Mouse (Mus musculus) heart, adult 18-20 months (tissue): ENCODE data around the gene Ctnnbl1. TPM values are rescaled to one million over a fixed set of nuclear protein-coding genes. Genes with fewer than 3 reads are reported as not detected.
A peak's percentile ranks its signal among the peaks of the same experiment; 100 is the strongest.

Source experiments
- DNase-seq, 2 experiments: peaks; one replicate each; pipeline ENCODE4 v3.0.0; 2021 to 2022; ENCODE audit warnings: mixed read lengths in 1 of 2
- total RNA-seq, 2 experiments: library from RNA; stranded (reverse); gene quantifications; 2 replicates each; pipeline ENCODE4 v1.2.3; 2021

The Ctnnbl1 gene
- total RNA-seq, 2 experiments from 2014 or later = 11.6 TPM

- DNase-seq = no peak
These were observed 56.7 kb downstream of the Ctnnbl1 start for GRCm38 (mm10) chr2:157793851-157794332.

- DNase-seq = no peak
These were observed 58.6 kb downstream of the Ctnnbl1 start for GRCm38 (mm10) chr2:157795627-157796423.

DNA sequence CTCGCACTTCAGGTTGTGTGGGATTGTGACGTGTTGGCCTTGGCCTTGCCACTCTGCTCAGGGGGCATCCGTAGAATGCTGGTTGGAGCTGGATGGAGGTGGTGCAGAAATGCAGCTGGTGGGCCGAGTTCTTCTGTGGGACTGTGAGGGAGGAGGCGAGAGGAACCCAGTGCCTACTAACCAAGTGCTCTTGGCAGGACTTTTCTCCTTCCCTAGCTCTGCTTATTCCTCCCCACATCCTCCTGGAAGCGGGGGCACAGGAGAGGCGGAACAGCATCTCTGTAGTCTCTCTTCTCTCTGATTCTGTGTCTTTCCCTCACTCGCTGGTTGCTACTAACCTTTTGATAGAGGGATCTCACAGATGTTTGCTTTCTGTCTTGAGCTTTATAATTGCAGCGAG, 62.3 kb downstream of the Ctnnbl1 start:
- no peak for DNase-seq

- DNase-seq = no peak
These were observed 63.1 kb downstream of the Ctnnbl1 start for GRCm38 (mm10) chr2:157800288-157800687.

GRCm38 (mm10) chr2:157800746-157801501, 63.7 kb downstream of the Ctnnbl1 start:
- DNase-seq = no peak

- no peak for DNase-seq
These were observed 64.5 kb downstream of the Ctnnbl1 start for GRCm38 (mm10) chr2:157801505-157802357.

GRCm38 (mm10) chr2:157802666-157803065, 65.5 kb downstream of the Ctnnbl1 start:
- DNase-seq = no peak

DNA sequence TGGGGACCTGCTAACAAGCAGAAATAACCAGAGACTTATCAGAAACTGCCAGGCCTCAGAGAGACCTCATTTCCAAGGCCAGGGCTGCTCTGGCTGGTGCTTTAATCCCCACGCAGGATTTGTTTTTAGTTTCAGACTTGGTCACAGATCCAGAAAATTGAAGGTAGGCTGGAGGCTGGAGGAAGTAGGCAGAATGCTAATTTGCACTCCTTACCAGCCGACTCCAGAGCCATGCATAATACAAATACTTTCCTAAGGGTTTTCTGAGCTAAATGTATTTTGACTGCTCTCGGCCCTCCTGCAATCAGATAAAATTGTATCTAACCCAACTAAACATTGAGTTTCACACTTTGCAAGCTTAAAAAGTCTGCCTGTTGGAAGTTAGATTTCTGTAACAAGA, 67.2 kb downstream of the Ctnnbl1 start:
- no peak for DNase-seq

GRCm38 (mm10) chr2:157805091-157805490, 67.9 kb downstream of the Ctnnbl1 start:
- DNase-seq = peak; percentile 20 to 25

GRCm38 (mm10) chr2:157807076-157807475, 69.9 kb downstream of the Ctnnbl1 start:
- DNase-seq = no peak

DNA sequence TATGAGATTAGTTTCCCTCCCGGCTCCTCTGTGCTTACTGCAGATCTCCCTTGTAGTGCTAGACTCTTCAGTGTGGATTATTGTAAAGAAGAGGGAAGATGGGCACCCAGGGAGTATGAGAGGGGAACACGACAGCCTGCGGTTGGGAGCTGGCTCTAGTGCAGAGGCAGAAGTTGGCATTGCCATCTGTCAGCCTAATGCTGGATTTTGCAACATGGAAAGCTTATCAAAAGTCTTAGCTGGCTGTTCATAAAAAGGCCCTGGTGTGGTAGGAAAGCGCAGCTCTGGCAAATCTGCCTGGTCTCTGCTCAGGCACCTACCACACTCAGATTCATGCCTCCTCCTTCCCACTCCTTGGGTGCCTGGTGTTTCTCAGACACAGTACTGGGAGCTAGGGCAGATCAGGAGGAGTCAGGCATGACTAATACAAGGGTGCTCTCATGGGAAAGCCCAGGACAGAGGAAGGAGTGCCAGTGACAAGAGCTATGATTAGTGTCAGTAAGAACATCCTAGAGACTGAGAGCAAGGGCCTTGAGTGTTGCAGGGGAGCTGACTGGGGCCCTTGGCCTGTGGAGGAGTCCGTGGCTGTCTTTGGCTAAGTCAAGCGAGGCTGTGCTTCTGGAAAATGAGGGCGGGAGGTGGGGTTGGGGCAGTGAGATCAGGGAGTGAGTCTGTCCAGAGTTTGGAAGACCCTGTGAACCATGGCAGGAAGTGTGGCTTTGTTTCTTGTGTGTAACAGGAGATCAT, 70.6 kb downstream of the Ctnnbl1 start:
- peak; percentile 16 for DNase-seq

GRCm38 (mm10) chr2:157808368-157808923, 71.2 kb downstream of the Ctnnbl1 start:
- DNase-seq = no peak

GRCm38 (mm10) chr2:157809341-157809740, 72.1 kb downstream of the Ctnnbl1 start:
- DNase-seq = no peak

DNA sequence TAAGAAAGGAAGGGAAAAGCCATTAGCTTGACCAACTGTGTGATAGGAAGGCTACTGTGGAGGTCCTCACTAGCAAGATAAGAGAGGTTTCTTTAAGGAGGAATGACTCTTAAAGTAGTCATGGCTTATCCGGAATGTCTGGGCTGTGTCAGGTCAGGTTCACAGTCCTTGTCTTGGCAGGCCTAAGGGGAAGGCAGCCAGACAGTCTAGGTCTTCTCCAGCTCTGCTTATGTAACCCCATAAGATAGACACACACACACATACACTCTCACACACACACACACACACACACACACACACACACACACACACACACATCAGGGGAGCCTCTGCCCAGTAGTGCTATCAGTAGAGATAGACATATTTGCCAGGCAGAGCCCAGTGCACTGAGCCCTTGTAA, 73.5 kb downstream of the Ctnnbl1 start:
- no peak for DNase-seq

- DNase-seq = no peak
These were observed 75.9 kb downstream of the Ctnnbl1 start for GRCm38 (mm10) chr2:157813121-157813520.

GRCm38 (mm10) chr2:157814116-157814964, 77.1 kb downstream of the Ctnnbl1 start:
- DNase-seq = no peak

DNA sequence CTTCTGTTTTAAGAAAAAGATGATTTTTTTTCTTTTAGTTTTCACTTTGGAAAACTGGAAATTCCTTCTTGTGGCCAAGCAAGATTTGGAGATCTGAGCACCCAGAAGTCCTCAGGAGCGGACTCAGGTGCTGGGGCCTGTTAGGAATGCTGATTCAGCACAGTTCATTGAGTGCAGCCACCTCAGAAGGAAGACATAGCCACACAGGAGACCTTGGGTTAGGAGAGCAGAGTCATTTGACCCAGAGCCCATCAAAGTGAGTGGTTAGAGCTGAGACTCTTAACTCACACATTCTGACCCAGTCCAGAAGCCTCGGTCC, 77.7 kb downstream of the Ctnnbl1 start:
- DNase-seq = no peak

DNA sequence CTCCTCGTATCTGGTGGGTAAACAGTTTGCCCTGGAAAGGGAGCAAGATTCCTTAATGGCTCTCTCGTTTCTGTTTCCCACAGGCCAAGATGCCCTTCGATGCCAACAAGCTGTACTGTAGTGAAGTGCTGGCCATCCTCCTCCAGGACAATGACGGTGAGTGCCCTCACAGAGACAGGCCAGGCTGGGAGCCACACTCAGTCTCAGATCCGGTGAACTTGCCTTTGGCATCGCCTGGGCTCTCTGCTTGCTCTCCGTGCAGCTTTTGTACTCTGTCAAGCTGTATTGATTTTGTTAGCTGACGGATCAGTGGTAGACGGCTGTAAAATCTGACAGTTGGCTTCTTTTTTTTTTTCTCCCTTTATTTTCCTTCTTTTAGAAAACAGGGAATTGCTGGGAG, 80.5 kb downstream of the Ctnnbl1 start:
- no peak for DNase-seq

GRCm38 (mm10) chr2:157818576-157819320, 81.5 kb downstream of the Ctnnbl1 start:
- DNase-seq = peak; percentile 21 to 32

DNA sequence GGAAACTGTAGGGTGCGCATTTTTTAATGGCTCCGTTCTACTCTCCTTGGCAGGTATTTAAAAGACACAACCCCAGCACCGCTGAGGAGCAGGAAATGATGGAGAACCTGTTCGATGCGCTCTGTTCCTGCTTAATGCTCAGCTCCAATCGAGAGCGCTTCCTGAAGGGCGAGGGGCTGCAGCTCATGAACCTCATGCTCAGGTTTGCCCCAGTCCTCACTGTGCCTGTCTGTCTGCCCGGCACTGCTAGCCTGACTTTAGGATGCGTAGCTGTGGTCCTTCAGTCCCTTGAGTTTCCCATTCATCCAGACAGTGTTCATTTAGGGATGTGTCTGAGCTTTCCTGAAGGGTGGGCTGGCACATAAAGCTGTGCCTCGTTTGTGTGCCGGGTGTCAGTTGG, 82.2 kb downstream of the Ctnnbl1 start:
- no peak for DNase-seq
